Mouse (Mus musculus): Measurements from ENCODE around the gene Pi4ka. TPM values are rescaled to one million over a fixed set of nuclear protein-coding genes. Genes with fewer than 3 reads are reported as not detected.
A peak's percentile ranks its signal among the peaks of the same experiment; 100 is the strongest.

Gene Pi4ka
- polyA plus RNA-seq, 1 experiment from 2014 or later, result 23.1 TPM

DNA sequence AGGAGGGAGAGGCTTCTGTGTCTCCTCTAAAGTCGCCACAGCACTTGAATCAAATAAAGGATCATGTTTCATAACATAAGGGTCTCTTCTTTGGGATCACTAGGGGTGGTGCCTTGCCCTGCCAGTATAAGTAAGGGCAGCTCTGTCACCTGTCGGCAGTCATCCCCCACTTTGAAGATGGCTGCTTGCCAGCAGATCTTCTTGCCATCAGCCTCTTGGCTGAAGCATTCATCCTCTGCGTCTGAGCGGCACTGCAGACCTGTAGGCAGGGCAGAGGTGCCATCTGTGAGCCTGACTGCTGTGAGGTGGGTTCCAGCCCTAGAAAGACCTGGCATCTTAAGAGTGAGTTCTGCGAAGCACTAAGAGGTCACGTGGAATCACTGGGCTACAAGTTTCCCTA, 123.0 kb downstream of the Pi4ka start:
- no peaks in the 10 kb centered on the region for H3K9me3 ChIP-seq (ENCODE audit: control insufficient read depth, low read length)
- no peak overlapping the region for H3K9ac ChIP-seq (ENCODE audit: low read depth, low read length)
- no peak for ATAC-seq
- H3K27ac ChIP-seq (ENCODE audit: low read length), result no peak overlapping the region
- WGBS, result 74% methylated on average over 6 of the region's 6 CpGs
- H3K36me3 ChIP-seq (ENCODE audit: control insufficient read depth, insufficient read depth, low read length), result peaks cover 6% of the 10 kb centered on the region; the same call in 1 of the 2 replicates
- H3K27me3 ChIP-seq (replicated peaks; ENCODE audit: control insufficient read depth, insufficient read depth, low read length), result no peaks in the 10 kb centered on the region
- no peak overlapping the region for H3K4me2 ChIP-seq (ENCODE audit: low read depth, low read length)
- peaks cover under 1% of the 10 kb centered on the region; the same call in 1 of the 2 replicates for H3K4me1 ChIP-seq (ENCODE audit: control insufficient read depth, insufficient read depth, low read length)
- H3K4me3 ChIP-seq (ENCODE audit: low read length), result no peak overlapping the region

DNA sequence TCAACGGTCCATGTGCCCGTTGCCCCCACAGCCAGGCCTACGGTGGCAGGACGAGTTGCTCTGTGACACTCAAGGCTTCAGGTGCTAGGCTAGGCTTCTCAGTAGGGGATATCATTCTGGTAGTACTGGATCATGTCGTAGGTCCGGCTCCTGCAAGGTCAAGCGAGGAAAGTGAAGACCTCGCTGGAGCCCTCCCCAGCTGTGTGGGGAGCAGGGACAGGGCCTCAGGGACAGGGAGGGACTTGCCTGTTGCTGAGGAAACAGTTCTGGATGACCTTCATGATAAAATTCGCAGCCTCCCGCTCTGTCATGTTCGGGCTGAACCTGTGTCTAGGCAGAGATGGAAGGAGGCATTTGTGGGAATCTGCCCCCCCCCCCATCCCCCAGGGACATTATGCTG, 125.6 kb downstream of the Pi4ka start:
- Histone ChIP-seq H3K4me3 (ENCODE audit: low read length) (no peak overlapping the region), H3K36me3 (ENCODE audit: control insufficient read depth, insufficient read depth, low read length) (peaks cover 6% of the 10 kb centered on the region; the same call in 1 of the 2 replicates), H3K9ac (ENCODE audit: low read depth, low read length) (no peak overlapping the region), H3K4me2 (ENCODE audit: low read depth, low read length) (no peak overlapping the region), H3K27me3 (replicated peaks; ENCODE audit: control insufficient read depth, insufficient read depth, low read length) (peaks cover 8% of the 10 kb centered on the region; the same call in 1 of the 2 replicates), H3K4me1 (ENCODE audit: control insufficient read depth, insufficient read depth, low read length) (peaks cover 17% of the 10 kb centered on the region), H3K9me3 (ENCODE audit: control insufficient read depth, low read length) (no peaks in the 10 kb centered on the region), H3K27ac (ENCODE audit: low read length) (no peak overlapping the region)
- ATAC-seq, result no peak
- WGBS, result 91% methylated on average over 11 of the region's 11 CpGs

DNA sequence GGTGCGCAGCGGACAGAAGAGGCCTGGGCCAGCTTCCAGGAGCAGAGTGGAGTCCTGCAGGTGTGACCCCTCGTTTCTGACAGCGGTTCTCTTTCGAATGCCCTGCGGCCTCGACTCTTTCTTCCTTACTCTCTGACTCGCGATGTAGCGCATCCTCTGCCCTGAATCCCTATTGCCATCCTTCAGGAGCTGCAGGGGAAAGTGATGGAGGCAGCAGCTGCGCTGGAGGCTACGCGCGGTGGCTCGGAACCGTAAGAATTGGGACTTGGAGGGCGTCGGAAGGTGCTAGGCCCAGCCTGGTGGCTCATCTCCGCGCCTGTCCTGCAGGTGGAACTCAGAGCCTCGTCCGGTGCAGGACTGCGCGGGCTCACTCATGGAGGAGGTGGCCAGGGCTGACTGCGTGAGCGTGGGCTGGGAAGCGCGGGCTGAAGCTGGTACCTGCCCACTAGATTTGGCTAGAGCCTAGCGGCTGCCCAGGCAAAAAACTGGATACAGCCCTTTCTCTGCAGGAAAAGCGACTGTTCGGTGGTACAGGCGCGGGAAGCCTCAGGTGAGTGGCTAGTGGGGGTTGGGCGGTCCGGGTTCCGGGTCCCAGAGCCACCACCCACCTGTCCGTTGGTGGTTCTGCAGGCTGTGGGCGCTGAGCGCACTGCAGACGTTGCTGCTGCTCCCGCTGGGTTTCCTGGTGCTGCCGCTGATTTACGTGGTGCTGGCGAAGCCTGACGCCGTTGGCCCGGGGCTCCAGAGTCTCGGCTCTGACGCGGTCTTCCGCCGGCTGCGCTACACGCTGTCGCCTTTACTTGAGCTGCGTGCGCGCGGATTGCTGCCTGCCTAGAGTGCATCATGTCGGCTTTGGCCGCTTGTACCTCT, 128.5 kb downstream of the Pi4ka start:
- peaks cover 6% of the 10 kb centered on the region; the same call in 1 of the 2 replicates for H3K36me3 ChIP-seq (ENCODE audit: control insufficient read depth, insufficient read depth, low read length)
- 8% methylated on average over 61 of the region's 61 CpGs for WGBS
- H3K27me3 ChIP-seq (replicated peaks; ENCODE audit: control insufficient read depth, insufficient read depth, low read length), result peaks cover 8% of the 10 kb centered on the region; the same call in 1 of the 2 replicates
- H3K9me3 ChIP-seq (ENCODE audit: control insufficient read depth, low read length), result no peaks in the 10 kb centered on the region
- H3K4me2 ChIP-seq (ENCODE audit: low read depth, low read length), result peak overlapping the region; percentile 96
- peak overlapping the region; percentile 70 for H3K4me3 ChIP-seq (ENCODE audit: low read length)
- ATAC-seq, result peak; percentile 19; the same call in 1 of the 2 replicates
- H3K4me1 ChIP-seq (ENCODE audit: control insufficient read depth, insufficient read depth, low read length), result peaks cover 17% of the 10 kb centered on the region
- H3K27ac ChIP-seq (ENCODE audit: low read length), result no peak overlapping the region
- H3K9ac ChIP-seq (ENCODE audit: low read depth, low read length), result peak overlapping the region; percentile 76

DNA sequence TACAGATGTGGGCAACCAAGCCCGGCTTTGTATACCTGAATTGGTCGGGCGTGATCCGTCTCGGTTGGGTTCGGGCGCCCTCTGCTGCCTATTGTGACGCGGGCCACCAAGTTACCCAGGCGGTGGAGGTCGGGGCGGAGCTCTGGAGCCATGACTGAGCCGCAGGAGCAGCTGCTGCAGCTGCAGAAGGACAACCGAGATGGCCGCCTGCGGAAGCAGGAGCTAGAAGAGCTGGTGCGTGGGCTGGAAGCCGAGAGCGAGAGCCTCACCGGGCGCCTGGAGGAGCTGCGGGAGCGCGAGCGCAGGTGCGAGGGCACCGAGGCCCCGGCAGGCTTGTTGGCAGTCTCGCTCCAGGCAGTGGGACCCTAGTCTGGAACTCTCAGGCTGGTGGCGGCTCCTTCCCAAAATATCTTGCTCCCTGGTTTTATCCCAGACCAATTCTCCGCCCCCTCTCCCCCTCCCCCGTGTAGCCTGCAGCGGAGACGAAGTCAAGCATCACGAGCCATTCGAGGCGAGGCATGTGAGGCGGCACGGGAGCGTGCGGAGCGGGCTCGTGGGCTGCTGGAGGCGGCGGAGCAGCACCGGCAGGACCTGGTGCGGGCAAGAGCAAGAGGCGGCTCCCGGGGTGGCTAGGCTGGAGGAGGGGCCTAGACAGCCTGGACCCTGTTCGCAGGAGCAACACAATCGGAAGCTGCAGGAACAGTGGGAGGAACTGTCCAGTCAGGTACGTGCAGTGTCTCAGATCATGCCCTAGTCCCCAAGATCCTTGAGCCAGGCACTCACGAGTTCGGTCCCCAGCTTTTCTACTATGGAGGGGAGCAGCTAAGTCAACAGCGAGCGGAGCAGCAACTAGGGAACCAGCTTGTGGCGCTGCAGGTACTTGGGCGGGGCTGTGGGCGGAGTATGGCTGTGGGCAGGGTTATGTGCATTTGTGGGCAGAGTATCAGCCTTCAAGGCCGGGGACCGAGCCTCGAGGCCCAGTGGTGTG, 129.7 kb downstream of the Pi4ka start:
- 1% methylated on average over 59 of the region's 62 CpGs for WGBS
- Histone ChIP-seq H3K9ac (ENCODE audit: low read depth, low read length) (peak overlapping the region; percentile 76), H3K27me3 (replicated peaks; ENCODE audit: control insufficient read depth, insufficient read depth, low read length) (peaks cover 8% of the 10 kb centered on the region; the same call in 1 of the 2 replicates), H3K4me3 (ENCODE audit: low read length) (peak overlapping the region; percentile 70), H3K36me3 (ENCODE audit: control insufficient read depth, insufficient read depth, low read length) (0 out of 2 replicates have a peak, but pooled peaks cover 2% of the 10 kb centered on the region), H3K4me2 (ENCODE audit: low read depth, low read length) (peak overlapping the region; percentile 96), H3K4me1 (ENCODE audit: control insufficient read depth, insufficient read depth, low read length) (peaks cover 17% of the 10 kb centered on the region), H3K27ac (ENCODE audit: low read length) (peak overlapping the region; percentile 65), H3K9me3 (ENCODE audit: control insufficient read depth, low read length) (no peaks in the 10 kb centered on the region)
- ATAC-seq, result peak; percentile 90

DNA sequence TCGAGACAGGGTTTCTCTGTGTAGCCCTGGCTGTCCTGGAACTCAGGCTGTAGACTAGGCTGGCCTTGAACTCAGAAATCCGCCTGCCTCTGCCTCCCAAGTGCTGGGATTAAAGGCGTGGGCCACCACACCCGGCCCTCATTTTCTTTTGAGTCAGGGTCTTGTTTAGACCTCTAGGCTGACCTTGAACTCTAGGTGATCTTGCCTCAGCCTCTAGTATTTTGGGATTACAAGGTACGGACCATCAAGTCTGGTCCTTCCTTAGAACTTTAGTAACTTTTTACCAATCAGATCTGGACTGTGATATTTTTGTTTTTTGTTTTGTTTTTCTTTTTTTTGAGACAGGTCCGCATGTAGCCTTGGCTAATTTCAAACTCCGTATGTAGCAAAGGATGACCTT, 130.4 kb downstream of the Pi4ka start, which contains the start of gene Tmem191c:
Tmem191c (plus strand) TSS at position 357 of the 400 bp plus-strand sequence.
- peak; percentile 4; the same call in 1 of the 2 replicates for ATAC-seq
- peak within 1 kb of the TSS; percentile 65 for H3K27ac ChIP-seq (ENCODE audit: low read length)

DNA sequence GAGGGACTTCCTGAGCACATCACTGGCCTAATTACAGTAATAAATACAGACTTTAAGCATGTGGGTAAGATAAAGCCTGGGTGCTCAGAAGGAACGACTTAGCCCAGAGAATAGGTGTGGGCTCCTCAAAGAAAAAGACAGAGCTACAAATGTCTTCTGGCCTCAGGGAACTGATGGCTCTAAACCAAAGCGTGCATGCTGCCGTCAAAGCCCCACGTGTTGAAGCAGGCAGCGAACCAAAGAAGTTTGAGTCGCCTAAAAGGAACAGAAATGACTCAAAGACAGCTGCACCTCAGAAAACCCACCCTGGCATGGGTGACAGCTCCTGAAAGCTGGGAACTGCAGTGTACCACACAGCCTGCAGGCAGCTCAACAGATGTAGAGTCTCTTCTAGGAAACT, 134.3 kb downstream of the Pi4ka start:
- Histone ChIP-seq H3K4me2 (ENCODE audit: low read depth, low read length) (no peak overlapping the region), H3K4me3 (ENCODE audit: low read length) (no peak overlapping the region), H3K9ac (ENCODE audit: low read depth, low read length) (no peak overlapping the region), H3K36me3 (ENCODE audit: control insufficient read depth, insufficient read depth, low read length) (no peaks in the 10 kb centered on the region), H3K9me3 (ENCODE audit: control insufficient read depth, low read length) (peaks cover 5% of the 10 kb centered on the region), H3K27ac (ENCODE audit: low read length) (no peak overlapping the region), H3K27me3 (replicated peaks; ENCODE audit: control insufficient read depth, insufficient read depth, low read length) (no peaks in the 10 kb centered on the region; the same call in 1 of the 2 replicates), H3K4me1 (ENCODE audit: control insufficient read depth, insufficient read depth, low read length) (peaks cover 4% of the 10 kb centered on the region)
- WGBS, result 79% methylated on average over 6 of the region's 6 CpGs
- no peak for ATAC-seq

More for the DNA sequence above, 130.4 kb downstream of the Pi4ka start, which contains the start of gene Tmem191c:
- Histone ChIP-seq H3K9me3 (ENCODE audit: control insufficient read depth, low read length) (peaks cover 4% of the 10 kb centered on the region), H3K4me2 (ENCODE audit: low read depth, low read length) (peak within 1 kb of the TSS; percentile 96), H3K4me3 (ENCODE audit: low read length) (peak within 1 kb of the TSS; percentile 70), H3K27me3 (replicated peaks; ENCODE audit: control insufficient read depth, insufficient read depth, low read length) (peaks cover 8% of the 10 kb centered on the region; the same call in 1 of the 2 replicates), H3K4me1 (ENCODE audit: control insufficient read depth, insufficient read depth, low read length) (peaks cover 17% of the 10 kb centered on the region), H3K9ac (ENCODE audit: low read depth, low read length) (peak within 1 kb of the TSS; percentile 76), H3K36me3 (ENCODE audit: control insufficient read depth, insufficient read depth, low read length) (0 out of 2 replicates have a peak, but pooled peaks cover 2% of the 10 kb centered on the region)
- 60% methylated on average over 7 of the region's 7 CpGs for WGBS

DNA sequence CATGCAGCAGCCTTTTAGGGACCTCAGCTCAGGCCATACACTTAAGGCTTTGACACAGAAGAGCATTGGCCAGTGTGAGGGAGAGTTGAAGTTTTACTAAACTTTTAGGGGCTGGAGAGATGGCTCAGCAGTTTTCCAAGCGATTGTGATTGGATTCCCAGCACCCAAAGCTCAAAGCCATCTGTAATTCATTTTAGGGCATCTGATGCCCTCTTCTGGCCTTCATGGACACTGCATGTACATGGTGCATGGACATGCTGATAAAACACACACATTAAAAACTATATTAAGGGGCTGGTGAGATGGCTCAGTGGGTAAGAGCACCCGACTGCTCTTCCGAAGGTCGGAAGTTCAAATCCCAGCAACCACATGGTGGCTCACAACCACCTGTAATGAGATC, 135.0 kb downstream of the Pi4ka start:
- no peaks in the 10 kb centered on the region for H3K4me1 ChIP-seq (ENCODE audit: control insufficient read depth, insufficient read depth, low read length)
- ATAC-seq, result no peak
- H3K9ac ChIP-seq (ENCODE audit: low read depth, low read length), result no peak overlapping the region
- no peak overlapping the region for H3K4me3 ChIP-seq (ENCODE audit: low read length)
- no peaks in the 10 kb centered on the region for H3K27me3 ChIP-seq (replicated peaks; ENCODE audit: control insufficient read depth, insufficient read depth, low read length)
- H3K9me3 ChIP-seq (ENCODE audit: control insufficient read depth, low read length), result peaks cover 5% of the 10 kb centered on the region
- no peaks in the 10 kb centered on the region for H3K36me3 ChIP-seq (ENCODE audit: control insufficient read depth, insufficient read depth, low read length)
- H3K4me2 ChIP-seq (ENCODE audit: low read depth, low read length), result no peak overlapping the region
- no peak overlapping the region for H3K27ac ChIP-seq (ENCODE audit: low read length)
- WGBS, result 73% methylated on average over 4 of the region's 4 CpGs

DNA sequence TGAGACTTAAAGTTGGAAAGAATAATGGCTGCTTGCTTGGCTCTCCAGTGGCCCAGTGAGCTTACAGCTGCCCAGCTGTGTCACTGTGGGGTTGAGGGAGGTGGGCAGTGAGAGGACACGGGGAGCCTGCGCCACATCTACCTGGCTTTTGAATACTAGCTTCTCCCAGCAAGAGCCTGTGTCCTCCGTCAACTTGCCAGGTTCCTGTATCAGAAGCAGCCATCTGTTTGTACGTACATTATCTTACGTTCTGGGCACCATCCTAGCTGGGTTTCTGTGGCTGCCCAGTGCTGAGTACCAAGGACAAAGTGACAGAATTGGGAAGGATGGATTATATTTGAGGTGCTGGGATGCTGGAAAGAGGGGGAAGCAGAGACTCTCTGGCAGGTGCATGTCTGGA, 136.2 kb downstream of the Pi4ka start:
- no peaks in the 10 kb centered on the region for H3K27me3 ChIP-seq (replicated peaks; ENCODE audit: control insufficient read depth, insufficient read depth, low read length)
- H3K4me1 ChIP-seq (ENCODE audit: control insufficient read depth, insufficient read depth, low read length), result no peaks in the 10 kb centered on the region
- H3K9me3 ChIP-seq (ENCODE audit: control insufficient read depth, low read length), result peaks cover 5% of the 10 kb centered on the region
- no peak overlapping the region for H3K9ac ChIP-seq (ENCODE audit: low read depth, low read length)
- no peak overlapping the region for H3K27ac ChIP-seq (ENCODE audit: low read length)
- ATAC-seq, result no peak
- no peak overlapping the region for H3K4me2 ChIP-seq (ENCODE audit: low read depth, low read length)
- 85% methylated on average over 5 of the region's 5 CpGs for WGBS
- no peaks in the 10 kb centered on the region for H3K36me3 ChIP-seq (ENCODE audit: control insufficient read depth, insufficient read depth, low read length)
- no peak overlapping the region for H3K4me3 ChIP-seq (ENCODE audit: low read length)
